Mouse (Mus musculus): Measurements from ENCODE around the gene Sprr2a3.
"Not testable (repeated sequence)": the region's sequence is repeated elsewhere in the genome, so short reads cannot be mapped to it uniquely, and the experiment has no call there.

Sprr2a3 gene

GRCm38 (mm10) chr3:92285101-92285500 is at the start of gene Sprr2a3:
Gene Sprr2a3, plus strand, starts transcription at chr3:92285417.
- not testable (repeated sequence) for DNase-seq (ENCODE audit: low spot score)

- DNase-seq (ENCODE audit: low spot score), result not testable (repeated sequence)
Observed at GRCm38 (mm10) chr3:92236463-92237189, 48.6 kb upstream of the Sprr2a3 start.

- not testable (repeated sequence) for DNase-seq (ENCODE audit: low spot score)
Observed at GRCm38 (mm10) chr3:92238736-92239135, 46.5 kb upstream of the Sprr2a3 start.

GRCm38 (mm10) chr3:92239197-92239596 is 46.0 kb upstream of the Sprr2a3 start:
- not testable (repeated sequence) for DNase-seq (ENCODE audit: low spot score)

- not testable (repeated sequence) for DNase-seq (ENCODE audit: low spot score)
Observed at GRCm38 (mm10) chr3:92244833-92245232, 40.4 kb upstream of the Sprr2a3 start.

GRCm38 (mm10) chr3:92246245-92246644 is 39.0 kb upstream of the Sprr2a3 start:
- not testable (repeated sequence) for DNase-seq (ENCODE audit: low spot score)

- not testable (repeated sequence) for DNase-seq (ENCODE audit: low spot score)
Observed at GRCm38 (mm10) chr3:92248494-92248893, 36.7 kb upstream of the Sprr2a3 start.

GRCm38 (mm10) chr3:92250450-92250849 is 34.8 kb upstream of the Sprr2a3 start:
- not testable (repeated sequence) for DNase-seq (ENCODE audit: low spot score)

GRCm38 (mm10) chr3:92253860-92254259 is 31.4 kb upstream of the Sprr2a3 start:
- DNase-seq (ENCODE audit: low spot score), result not testable (repeated sequence)

- DNase-seq (ENCODE audit: low spot score), result not testable (repeated sequence)
Observed at GRCm38 (mm10) chr3:92258526-92258925, 26.7 kb upstream of the Sprr2a3 start.

GRCm38 (mm10) chr3:92263462-92263861 is 21.8 kb upstream of the Sprr2a3 start:
- not testable (repeated sequence) for DNase-seq (ENCODE audit: low spot score)

GRCm38 (mm10) chr3:92271414-92271985 is 13.7 kb upstream of the Sprr2a3 start:
- not testable (repeated sequence) for DNase-seq (ENCODE audit: low spot score)

- not testable (repeated sequence) for DNase-seq (ENCODE audit: low spot score)
Observed at GRCm38 (mm10) chr3:92273504-92273903, 11.7 kb upstream of the Sprr2a3 start.

GRCm38 (mm10) chr3:92274018-92274417 is 11.2 kb upstream of the Sprr2a3 start:
- not testable (repeated sequence) for DNase-seq (ENCODE audit: low spot score)

- DNase-seq (ENCODE audit: low spot score), result not testable (repeated sequence)
Observed at GRCm38 (mm10) chr3:92279663-92280062, 5.6 kb upstream of the Sprr2a3 start.

- DNase-seq (ENCODE audit: low spot score), result not testable (repeated sequence)
Observed at GRCm38 (mm10) chr3:92280963-92281606, 4.1 kb upstream of the Sprr2a3 start.

- DNase-seq (ENCODE audit: low spot score), result not testable (repeated sequence)
Observed at GRCm38 (mm10) chr3:92288489-92288888, 3.3 kb downstream of the Sprr2a3 start.

GRCm38 (mm10) chr3:92307406-92307805 is 22.2 kb downstream of the Sprr2a3 start:
- no peak for DNase-seq (ENCODE audit: low spot score)

GRCm38 (mm10) chr3:92316320-92316719 is 31.1 kb downstream of the Sprr2a3 start, which contains the start of gene Sprr2b:
Gene Sprr2b, plus strand, starts transcription at chr3:92316620.
- no peak for DNase-seq (ENCODE audit: low spot score)

- no peak for DNase-seq (ENCODE audit: low spot score)
Observed at GRCm38 (mm10) chr3:92317384-92317783, 32.2 kb downstream of the Sprr2a3 start.

- DNase-seq (ENCODE audit: low spot score), result no peak
Observed at GRCm38 (mm10) chr3:92336278-92336677, 51.1 kb downstream of the Sprr2a3 start.

- DNase-seq (ENCODE audit: low spot score), result no peak
Observed at GRCm38 (mm10) chr3:92338840-92339239, 53.6 kb downstream of the Sprr2a3 start, which contains the start of gene Sprr2d. Gene Sprr2d, plus strand, starts transcription at chr3:92339140.

Measured in layer of hippocampus, adult 11-12 months (tissue).